Mouse (Mus musculus) pancreas, adult 10 weeks (tissue): Measurements from ENCODE around the gene Plk1. TPM values are rescaled to one million over a fixed set of nuclear protein-coding genes. Genes with fewer than 3 reads are reported as not detected.

Experiments used
- polyA plus RNA-seq: library from polyadenylated mRNA; stranded (reverse); fragments of 350-450 nt; fragmentation: Illumina TruSeq; extraction: RNeasy Lipid Tissue Mini Kit (QIAGEN cat#74804); gene quantifications from one replicate; pipeline ENCODE4 v1.2.3, GENCODE M21; 2015; ENCODE audit warnings: low read depth, low replicate concordance; ENCODE audit not compliant: insufficient read depth

The Plk1 gene
- not detected for polyA plus RNA-seq

DNA sequence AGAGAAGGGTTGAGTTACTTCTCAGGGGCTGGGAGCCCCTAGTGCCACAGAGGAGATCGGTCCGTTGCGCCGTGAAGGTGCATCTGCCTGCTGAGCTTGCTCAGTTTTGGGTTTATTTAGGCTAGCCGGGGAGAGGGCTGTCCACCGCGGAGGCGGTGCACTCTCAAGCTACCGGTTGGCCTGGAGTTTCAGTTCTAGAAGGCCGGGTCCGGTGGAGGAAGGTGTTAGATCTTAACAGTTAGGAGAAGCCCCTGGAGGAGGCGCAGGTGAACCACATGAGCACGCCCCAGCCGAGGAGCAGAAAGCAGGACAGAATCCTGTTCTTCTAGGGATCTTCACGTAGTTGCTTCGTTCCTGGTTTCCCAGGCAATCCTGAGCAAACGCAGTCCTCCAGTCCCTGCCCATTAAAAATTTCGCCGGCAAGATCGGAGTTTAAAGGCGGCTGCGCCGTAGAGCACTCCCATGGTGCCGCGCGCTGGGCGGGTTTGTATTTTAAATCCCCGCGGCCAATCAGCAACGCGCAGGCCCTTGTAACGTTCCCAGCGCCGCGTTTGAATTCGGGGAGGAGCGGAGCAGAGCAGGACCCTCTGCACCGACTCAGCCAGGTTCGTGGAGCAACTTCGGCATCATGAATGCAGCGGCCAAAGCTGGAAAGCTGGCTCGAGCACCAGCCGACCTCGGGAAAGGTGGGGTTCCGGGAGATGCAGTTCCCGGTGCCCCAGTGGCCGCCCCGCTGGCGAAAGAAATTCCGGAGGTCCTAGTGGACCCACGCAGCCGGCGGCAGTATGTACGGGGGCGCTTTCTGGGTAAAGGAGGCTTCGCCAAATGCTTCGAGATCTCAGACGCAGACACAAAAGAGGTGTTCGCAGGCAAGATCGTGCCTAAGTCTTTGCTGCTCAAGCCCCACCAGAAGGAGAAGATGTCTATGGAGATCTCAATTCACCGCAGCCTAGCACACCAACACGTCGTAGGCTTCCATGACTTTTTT, at the start of gene Plk1:
Gene Plk1 (plus strand): TSS at position 525 of the 988 bp plus-strand sequence.

DNA sequence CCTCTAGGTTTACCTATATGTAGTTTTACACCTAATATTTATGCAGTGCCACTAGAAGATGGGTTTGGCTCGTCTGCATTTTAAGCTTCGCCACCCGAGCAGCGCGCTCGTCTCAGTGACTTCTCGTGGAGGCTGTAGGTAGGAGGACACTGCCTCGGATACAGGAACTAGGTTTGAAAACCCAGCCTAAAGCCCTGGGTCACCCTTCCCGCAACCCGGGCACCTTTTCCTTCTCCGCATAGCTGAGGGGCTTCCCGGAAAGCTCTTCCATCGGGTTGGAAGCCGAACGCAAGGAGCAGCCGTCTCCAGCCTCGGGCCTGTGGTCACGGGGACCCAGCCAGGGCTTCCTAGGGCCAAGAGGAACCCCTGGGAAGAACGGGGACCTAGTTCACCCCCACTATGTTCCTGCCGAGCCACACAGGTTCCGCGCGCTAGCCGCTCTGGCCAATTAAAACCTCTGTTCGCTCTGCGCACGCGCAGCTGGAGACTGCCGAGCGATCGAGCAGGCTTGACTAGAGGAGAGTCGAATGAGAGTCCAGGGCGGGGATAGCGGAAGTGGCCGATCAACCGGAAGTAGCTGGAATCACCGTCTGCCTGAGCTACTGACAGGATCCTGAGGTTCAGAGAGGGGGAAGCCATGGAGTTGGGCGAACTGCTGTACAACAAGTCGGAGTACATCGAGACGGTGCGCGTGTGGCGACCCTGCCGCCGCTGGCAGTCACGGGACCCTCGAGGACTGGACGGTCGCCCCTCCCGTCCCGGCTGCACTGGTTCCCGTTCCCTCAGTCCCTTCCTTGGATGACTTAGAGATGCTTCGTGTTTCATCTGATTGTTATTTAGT, 26.5 kb upstream of the Plk1 start, which contains the start of the genes Palb2 and Dctn5:
Gene Palb2 (minus strand): TSS at position 489 of the 841 bp plus-strand sequence.
Gene Dctn5 (plus strand): TSS at position 545 of the 841 bp plus-strand sequence.

DNA sequence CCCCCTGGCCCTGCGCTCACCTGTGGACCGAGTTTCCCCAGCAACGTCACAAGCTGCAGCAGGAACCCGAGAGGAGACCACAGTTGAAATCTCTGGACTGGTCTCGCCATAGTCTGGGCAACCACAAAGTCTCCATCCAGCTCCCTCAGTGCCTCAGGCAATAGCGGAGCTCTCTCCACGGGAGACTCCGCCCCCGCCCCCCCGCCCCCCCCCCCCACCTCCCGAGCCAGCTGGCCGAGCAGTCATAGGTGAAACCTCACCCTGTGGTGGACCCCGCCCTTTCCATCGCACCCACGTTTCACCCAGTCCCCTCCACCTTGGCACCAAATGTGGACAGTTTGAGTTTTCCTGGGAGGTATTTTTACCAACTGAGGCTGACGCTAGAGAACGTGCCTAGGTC, 26.8 kb downstream of the Plk1 start, which contains the start of gene Ern2:
Gene Ern2 (minus strand): TSS at position 165 of the 400 bp plus-strand sequence.

DNA sequence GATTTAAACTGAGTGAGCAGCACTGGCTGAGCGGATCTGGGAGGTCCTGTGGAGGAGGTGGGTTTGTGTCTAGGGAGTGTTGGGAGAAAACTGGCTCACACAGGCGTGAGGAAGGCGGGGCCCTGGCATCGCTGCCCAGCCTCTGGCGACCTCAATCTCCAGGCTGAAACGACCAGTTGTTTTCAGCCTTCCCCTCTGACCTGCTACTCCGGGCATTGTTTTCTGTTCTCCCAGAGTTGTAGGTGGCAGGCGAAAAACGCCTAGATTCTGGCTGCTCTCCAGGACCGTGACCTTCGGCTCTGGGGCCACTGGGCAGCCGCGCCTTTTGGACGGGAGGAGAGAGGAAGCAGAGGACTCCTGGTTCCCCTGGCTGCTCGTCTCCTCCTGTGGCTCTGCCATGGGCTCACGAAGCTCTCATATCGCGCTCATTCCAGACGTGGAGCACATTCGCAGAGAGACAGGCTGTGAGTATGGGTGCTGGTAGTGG, 60.1 kb downstream of the Plk1 start, which contains the start of gene Chp2:
Gene Chp2 (plus strand): TSS at position 182 of the 487 bp plus-strand sequence.

Other genes starting within 250 kb of the Plk1 start
- 4.7 TPM for gene Cog7, start 177.7 kb upstream of the Plk1 start, polyA plus RNA-seq
- 11.6 TPM for gene Gga2, start 138.2 kb upstream of the Plk1 start, polyA plus RNA-seq
- gene Ubfd1, start 92.3 kb upstream of the Plk1 start, polyA plus RNA-seq, result 6.2 TPM
- 3.0 TPM for gene Ears2, start 92.2 kb upstream of the Plk1 start, polyA plus RNA-seq
- 46.9 TPM for gene Ndufab1, start 57.6 kb upstream of the Plk1 start, polyA plus RNA-seq
- not detected for gene Palb2, start 26.5 kb upstream of the Plk1 start, polyA plus RNA-seq
- gene Dctn5, start 26.4 kb upstream of the Plk1 start, polyA plus RNA-seq, result 29.8 TPM
- not detected for gene Ern2, start 26.8 kb downstream of the Plk1 start, polyA plus RNA-seq
- gene Chp2, start 60.1 kb downstream of the Plk1 start, polyA plus RNA-seq, result 5.2 TPM
- gene Prkcb, start 129.3 kb downstream of the Plk1 start, polyA plus RNA-seq, result 3.1 TPM